Mouse (Mus musculus) cerebellum, adult (tissue): ENCODE results near the gene Kcnab1.

Source experiments
- ATAC-seq: cut with Nextera tagmentation; 2 replicates; pipeline ENCODE4 v1.9.2; 2017; ENCODE audit warnings: mild to moderate bottlenecking, moderate library complexity, mixed read lengths; ENCODE audit not compliant: insufficient number of reproducible peaks, low FRiP score, low TSS enrichment

The Kcnab1 gene

GRCm38 (mm10) chr3:65203361-65204117, 94.4 kb downstream of the Kcnab1 start:
- ATAC-seq = no peak

GRCm38 (mm10) chr3:65204356-65205075, 95.3 kb downstream of the Kcnab1 start:
- no peak for ATAC-seq

GRCm38 (mm10) chr3:65205539-65206020, 96.4 kb downstream of the Kcnab1 start:
- ATAC-seq = no peak

GRCm38 (mm10) chr3:65213725-65214124, 104.5 kb downstream of the Kcnab1 start:
- no peak for ATAC-seq

- ATAC-seq = no peak
These were observed 105.5 kb downstream of the Kcnab1 start for GRCm38 (mm10) chr3:65214635-65215034.

GRCm38 (mm10) chr3:65217673-65218579, 108.7 kb downstream of the Kcnab1 start:
- ATAC-seq = peak; percentile 75

GRCm38 (mm10) chr3:65220287-65220686, 111.1 kb downstream of the Kcnab1 start:
- no peak for ATAC-seq

- no peak for ATAC-seq
These were observed 114.5 kb downstream of the Kcnab1 start for GRCm38 (mm10) chr3:65223635-65224034.

- ATAC-seq = no peak
These were observed 121.8 kb downstream of the Kcnab1 start for GRCm38 (mm10) chr3:65230978-65231377.

GRCm38 (mm10) chr3:65231419-65232090, 122.4 kb downstream of the Kcnab1 start:
- ATAC-seq = peak; percentile 81

- ATAC-seq = peak; percentile 79
These were observed 139.8 kb downstream of the Kcnab1 start for GRCm38 (mm10) chr3:65249023-65249422.

- no peak for ATAC-seq
These were observed 151.3 kb downstream of the Kcnab1 start for GRCm38 (mm10) chr3:65260521-65260920.

- peak; percentile 94 for ATAC-seq
These were observed 153.6 kb downstream of the Kcnab1 start for GRCm38 (mm10) chr3:65262506-65263422.

- no peak for ATAC-seq
These were observed 164.1 kb downstream of the Kcnab1 start for GRCm38 (mm10) chr3:65273317-65273716.

- no peak for ATAC-seq
These were observed 168.6 kb downstream of the Kcnab1 start for GRCm38 (mm10) chr3:65277777-65278176.

GRCm38 (mm10) chr3:65283366-65283765, 174.2 kb downstream of the Kcnab1 start:
- peak; percentile 85 for ATAC-seq

- no peak for ATAC-seq
These were observed 179.8 kb downstream of the Kcnab1 start for GRCm38 (mm10) chr3:65288994-65289393.

GRCm38 (mm10) chr3:65296996-65297395, 187.8 kb downstream of the Kcnab1 start:
- 0 out of 2 replicates have a peak, but pooled peaks have one; percentile 24 for ATAC-seq

- peak; percentile 89 for ATAC-seq
These were observed 190.0 kb downstream of the Kcnab1 start for GRCm38 (mm10) chr3:65299205-65299604.
